Mouse (Mus musculus) embryonic facial prominence, embryonic 12.5 days (tissue): ENCODE data around the gene Bmpr2. TPM values are rescaled to one million over a fixed set of nuclear protein-coding genes. Genes with fewer than 3 reads are reported as not detected.

Experiments
- ATAC-seq: fragments of 200-750 bp; cut with Nextera tagmentation; 2 replicates; pipeline ENCODE4 v1.8.0; 2017; ENCODE audit not compliant: insufficient number of reproducible peaks, insufficient read depth, low FRiP score, low TSS enrichment
- H3K27ac ChIP-seq: fragments of 300-500 bp; sonication (generic); 2 replicates; pipeline ENCODE4 v1.5.1; 2016; ENCODE audit warnings: mild to moderate bottlenecking
- H3K27me3 ChIP-seq: fragments of 300-500 bp; sonication (generic); 2 replicates; pipeline ENCODE4 v1.6.1; 2016; ENCODE audit warnings: mild to moderate bottlenecking, moderate library complexity
- H3K36me3 ChIP-seq: fragments of 300-500 bp; sonication (generic); 2 replicates; pipeline ENCODE4 v1.6.1; 2016; ENCODE audit warnings: mild to moderate bottlenecking
- H3K4me1 ChIP-seq: fragments of 300-500 bp; sonication (generic); 2 replicates; pipeline ENCODE4 v1.6.1; 2016
- H3K4me2 ChIP-seq: fragments of 300-500 bp; sonication (generic); replicated peaks from 2 replicates; pipeline ENCODE4 v1.6.1; 2016; ENCODE audit warnings: mild to moderate bottlenecking, moderate library complexity
- H3K4me3 ChIP-seq: fragments of 300-500 bp; sonication (generic); 2 replicates; pipeline ENCODE4 v1.5.1; 2016; ENCODE audit warnings: mild to moderate bottlenecking
- H3K9ac ChIP-seq: fragments of 300-500 bp; sonication (generic); 2 replicates; pipeline ENCODE4 v1.6.1; 2016; ENCODE audit warnings: mild to moderate bottlenecking, moderate library complexity
- H3K9me3 ChIP-seq: fragments of 300-500 bp; sonication (generic); 2 replicates; pipeline ENCODE4 v1.6.1; 2016; ENCODE audit warnings: mild to moderate bottlenecking, moderate library complexity
- WGBS: fragments of 180-500 bp; shearing (Covaris S2); methylation state at CpG from one replicate; pipeline ENCODE4 v1.1.7; 2016; 5-methylcytosine and 5-hydroxymethylcytosine counted together
- polyA plus RNA-seq: library from polyadenylated mRNA; unstranded; fragments of >200 nt; fragmentation: Nextera tagmentation; extraction: Ambion mirVana; gene quantifications from 2 replicates; pipeline ENCODE4 v1.2.1, GENCODE M21; 2016

Gene Bmpr2
- polyA plus RNA-seq, 1 experiment from 2014 or later = 10.5 TPM

DNA sequence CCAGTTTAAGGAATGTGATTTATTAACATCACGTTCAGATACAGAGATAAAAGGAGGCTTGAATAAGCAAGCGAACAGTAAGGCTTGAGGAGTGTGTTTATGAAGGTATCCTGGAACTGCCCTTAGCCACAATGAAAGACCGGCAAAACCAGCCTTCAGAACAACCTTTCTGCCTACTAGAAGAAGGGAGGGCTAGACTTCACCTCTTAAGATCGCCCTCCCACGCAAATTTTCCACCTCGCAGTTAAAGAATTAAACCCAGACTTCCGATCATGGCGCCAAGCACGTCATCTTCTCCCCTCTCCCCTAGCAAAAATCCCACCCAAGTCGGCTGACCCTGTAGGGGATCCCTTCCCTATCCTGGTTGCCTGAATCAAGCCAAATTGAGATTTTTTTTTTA, 992 bp upstream of the Bmpr2 start:
- no peaks in the 10 kb centered on the region for H3K9me3 ChIP-seq
- peak overlapping the region; percentile 95 for H3K9ac ChIP-seq
- H3K36me3 ChIP-seq = no peaks in the 10 kb centered on the region
- H3K27me3 ChIP-seq = no peaks in the 10 kb centered on the region
- H3K4me3 ChIP-seq = peak overlapping the region; percentile 99
- WGBS = 1% methylated on average over 10 of the region's 10 CpGs
- H3K27ac ChIP-seq = peak overlapping the region; percentile 99
- peak overlapping the region; percentile 62 for H3K4me2 ChIP-seq
- peaks cover 7% of the 10 kb centered on the region; the same call in 1 of the 2 replicates for H3K4me1 ChIP-seq
- no peak for ATAC-seq

DNA sequence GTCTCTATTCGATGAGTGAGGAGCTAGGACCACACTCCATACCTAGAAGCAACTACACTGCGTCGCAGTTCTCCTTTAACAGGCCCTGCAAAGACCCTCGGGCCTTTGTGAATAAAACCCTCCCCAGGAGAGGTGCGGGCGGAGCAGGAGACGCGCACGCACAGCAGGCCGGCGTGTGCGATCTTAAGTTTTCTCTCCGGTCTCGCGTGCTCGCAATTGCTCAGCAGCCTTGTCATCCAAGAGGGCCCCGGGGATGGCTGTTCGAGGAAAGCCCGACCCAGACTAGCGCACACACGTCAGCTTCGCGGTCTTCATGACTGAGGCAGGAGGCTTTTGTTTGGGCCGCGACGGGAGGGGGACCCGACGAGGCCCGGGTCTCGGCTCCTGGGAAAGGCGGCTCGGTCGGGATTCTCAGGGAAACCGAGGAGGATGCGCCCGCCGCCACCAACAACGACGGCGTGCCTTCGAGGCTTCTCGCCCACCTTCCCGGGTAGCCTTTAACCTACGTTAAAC, 493 bp upstream of the Bmpr2 start:
- peak; percentile 48 for ATAC-seq
- H3K9me3 ChIP-seq = no peaks in the 10 kb centered on the region
- under 1% methylated on average over 44 of the region's 44 CpGs for WGBS
- H3K9ac ChIP-seq = peak overlapping the region; percentile 95
- peaks cover 7% of the 10 kb centered on the region; the same call in 1 of the 2 replicates for H3K4me1 ChIP-seq
- no peaks in the 10 kb centered on the region for H3K27me3 ChIP-seq
- peak overlapping the region; percentile 99 for H3K27ac ChIP-seq
- no peaks in the 10 kb centered on the region for H3K36me3 ChIP-seq
- peak overlapping the region; percentile 62 for H3K4me2 ChIP-seq
- peak overlapping the region; percentile 99 for H3K4me3 ChIP-seq

DNA sequence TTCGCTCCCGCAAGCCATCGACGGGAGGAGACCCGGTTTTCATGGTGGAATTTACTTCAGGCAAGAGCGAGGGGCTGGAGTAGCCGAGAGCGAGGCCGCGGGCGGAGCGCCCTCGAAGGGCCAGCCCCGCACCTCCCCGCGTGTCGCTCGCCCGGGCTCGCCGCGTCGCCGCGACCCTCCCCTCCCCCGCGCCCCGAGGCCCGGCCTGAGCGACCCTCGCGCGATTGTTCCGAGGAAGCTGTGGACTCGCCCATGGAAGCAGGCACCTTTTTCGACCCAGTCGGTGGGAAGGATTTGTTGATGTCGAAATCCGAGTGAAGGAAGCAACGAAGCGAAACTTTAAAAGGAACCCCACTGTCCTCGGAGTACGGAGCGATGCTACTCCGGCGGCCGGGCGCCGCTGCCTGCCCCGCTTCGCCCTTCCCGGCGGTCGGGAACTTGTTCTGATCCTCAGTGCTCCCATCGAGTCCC, 616 bp downstream of the Bmpr2 start:
- Histone ChIP-seq H3K4me1 (peaks cover 7% of the 10 kb centered on the region; the same call in 1 of the 2 replicates), H3K9me3 (no peaks in the 10 kb centered on the region), H3K4me2 (peak overlapping the region; percentile 62), H3K27ac (peak overlapping the region; percentile 99), H3K9ac (peak overlapping the region; percentile 95), H3K4me3 (peak overlapping the region; percentile 99), H3K27me3 (no peaks in the 10 kb centered on the region), H3K36me3 (0 out of 2 replicates have a peak, but pooled peaks cover 3% of the 10 kb centered on the region)
- under 1% methylated on average over 54 of the region's 55 CpGs for WGBS
- peak; percentile 61 for ATAC-seq

- Histone ChIP-seq H3K4me1 (peaks cover 7% of the 10 kb centered on the region; the same call in 1 of the 2 replicates), H3K4me2 (peak overlapping the region; percentile 62), H3K9me3 (no peaks in the 10 kb centered on the region), H3K4me3 (peak overlapping the region; percentile 99), H3K9ac (peak overlapping the region; percentile 95), H3K27ac (peak overlapping the region; percentile 99), H3K36me3 (0 out of 2 replicates have a peak, but pooled peaks cover 3% of the 10 kb centered on the region), H3K27me3 (no peaks in the 10 kb centered on the region)
- no peak for ATAC-seq
- 0% methylated on average over 27 of the region's 27 CpGs for WGBS
Observed at GRCm38 (mm10) chr1:59764407-59764971, 1.3 kb downstream of the Bmpr2 start.

DNA sequence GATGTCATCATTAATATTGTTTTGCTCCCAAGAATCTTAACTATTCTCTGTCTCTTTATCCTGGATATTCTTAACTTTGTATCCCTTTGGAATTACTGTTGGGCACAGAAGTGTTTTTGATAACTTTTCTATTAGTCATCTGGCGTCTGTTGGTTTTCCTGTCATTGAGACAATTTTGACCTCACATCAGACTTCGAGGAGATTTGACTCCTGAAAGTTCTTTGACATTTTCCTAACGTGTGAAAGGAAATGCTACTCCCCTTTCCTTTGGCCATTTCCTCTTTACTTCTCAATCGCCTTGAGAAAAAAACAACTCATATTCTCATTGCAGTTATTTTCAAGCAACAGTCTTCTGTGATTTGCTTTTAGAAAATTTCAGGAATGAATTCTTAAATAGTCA, 2.1 kb downstream of the Bmpr2 start:
- Histone ChIP-seq H3K27me3 (no peaks in the 10 kb centered on the region), H3K4me3 (peak overlapping the region; percentile 99), H3K9me3 (no peaks in the 10 kb centered on the region), H3K9ac (peak overlapping the region; percentile 37; the same call in 1 of the 2 replicates), H3K4me1 (peaks cover 10% of the 10 kb centered on the region; the same call in 1 of the 2 replicates), H3K36me3 (0 out of 2 replicates have a peak, but pooled peaks cover 3% of the 10 kb centered on the region), H3K4me2 (peak overlapping the region; percentile 62), H3K27ac (no peak overlapping the region)
- 2% methylated on average over 4 of the region's 4 CpGs for WGBS
- no peak for ATAC-seq

GRCm38 (mm10) chr1:59766626-59767025, 3.4 kb downstream of the Bmpr2 start:
- Histone ChIP-seq H3K4me1 (peaks cover 12% of the 10 kb centered on the region), H3K4me3 (peak overlapping the region; percentile 30), H3K27ac (no peak overlapping the region), H3K9me3 (no peaks in the 10 kb centered on the region), H3K36me3 (0 out of 2 replicates have a peak, but pooled peaks cover 3% of the 10 kb centered on the region), H3K9ac (peak overlapping the region; percentile 30; the same call in 1 of the 2 replicates), H3K4me2 (peak overlapping the region; percentile 49), H3K27me3 (no peaks in the 10 kb centered on the region)
- ATAC-seq = no peak

- H3K36me3 ChIP-seq = 0 out of 2 replicates have a peak, but pooled peaks cover 3% of the 10 kb centered on the region
- no peaks in the 10 kb centered on the region for H3K9me3 ChIP-seq
- H3K9ac ChIP-seq = no peak overlapping the region
- no peak overlapping the region for H3K4me3 ChIP-seq
- no peak overlapping the region for H3K4me2 ChIP-seq
- H3K4me1 ChIP-seq = peaks cover 14% of the 10 kb centered on the region
- H3K27ac ChIP-seq = no peak overlapping the region
- no peak for ATAC-seq
- 57% methylated on average over 3 of the region's 3 CpGs for WGBS
- no peaks in the 10 kb centered on the region for H3K27me3 ChIP-seq
Observed at GRCm38 (mm10) chr1:59771871-59772270, 8.7 kb downstream of the Bmpr2 start.

GRCm38 (mm10) chr1:59781080-59781479, 17.9 kb downstream of the Bmpr2 start:
- ATAC-seq = no peak
- Histone ChIP-seq H3K4me2 (no peak overlapping the region), H3K27me3 (no peaks in the 10 kb centered on the region), H3K36me3 (no peaks in the 10 kb centered on the region), H3K27ac (no peak overlapping the region), H3K4me3 (no peak overlapping the region), H3K9ac (no peak overlapping the region), H3K9me3 (no peaks in the 10 kb centered on the region), H3K4me1 (no peaks in the 10 kb centered on the region)
- 85% methylated on average over 1 of the region's 1 CpGs for WGBS

DNA sequence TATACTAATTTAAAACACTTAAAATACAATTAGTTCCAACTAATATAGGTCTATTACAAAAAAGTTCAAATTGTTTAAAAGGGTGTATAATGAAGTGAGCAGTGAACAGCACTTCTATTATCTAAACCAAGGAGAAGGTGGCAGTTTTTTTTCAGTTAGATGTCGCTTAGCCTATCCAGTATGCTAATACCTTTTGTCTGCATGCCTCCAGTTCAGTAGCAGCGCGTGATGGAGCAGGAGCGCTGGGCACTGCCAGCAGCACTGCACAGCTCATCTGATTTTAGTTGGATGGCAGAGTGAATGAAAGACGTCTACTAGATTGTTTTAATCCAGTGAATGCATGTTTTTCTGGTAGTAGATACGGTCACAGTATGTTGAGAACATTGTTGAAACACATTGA, 25.8 kb downstream of the Bmpr2 start:
- Histone ChIP-seq H3K9ac (no peak overlapping the region), H3K27ac (no peak overlapping the region)

GRCm38 (mm10) chr1:59789741-59790140, 26.5 kb downstream of the Bmpr2 start:
- Histone ChIP-seq H3K27me3 (no peaks in the 10 kb centered on the region), H3K4me2 (no peak overlapping the region), H3K4me1 (no peaks in the 10 kb centered on the region), H3K9ac (no peak overlapping the region), H3K36me3 (no peaks in the 10 kb centered on the region), H3K9me3 (no peaks in the 10 kb centered on the region), H3K27ac (no peak overlapping the region), H3K4me3 (no peak overlapping the region)
- WGBS = 85% methylated on average over 5 of the region's 5 CpGs
- ATAC-seq = no peak

More for the DNA sequence above, 25.8 kb downstream of the Bmpr2 start:
- Histone ChIP-seq H3K36me3 (no peaks in the 10 kb centered on the region), H3K4me3 (no peak overlapping the region), H3K27me3 (no peaks in the 10 kb centered on the region), H3K4me1 (no peaks in the 10 kb centered on the region), H3K4me2 (no peak overlapping the region), H3K9me3 (no peaks in the 10 kb centered on the region)
- WGBS = 76% methylated on average over 6 of the region's 6 CpGs
- no peak for ATAC-seq

DNA sequence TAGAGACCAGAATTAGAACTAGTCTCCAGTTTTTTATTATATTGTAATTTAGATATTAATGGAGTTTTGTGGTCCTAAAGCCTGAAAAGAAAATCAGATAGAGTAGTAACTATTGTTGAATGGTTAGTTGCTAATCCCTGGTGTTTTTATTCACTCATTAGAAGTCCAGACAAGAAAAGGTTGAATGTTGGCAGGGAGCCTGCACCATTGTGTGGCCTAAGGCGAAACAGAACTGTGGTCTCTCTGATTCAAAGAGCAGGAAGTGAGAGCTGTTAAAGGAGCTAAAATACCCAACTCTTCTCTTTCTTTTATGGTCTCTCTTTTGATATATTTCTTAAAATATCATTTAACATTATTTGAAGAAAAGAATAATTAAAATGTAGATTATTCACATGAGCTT, 32.1 kb downstream of the Bmpr2 start:
- 39% methylated on average over 1 of the region's 1 CpGs for WGBS
- no peaks in the 10 kb centered on the region for H3K36me3 ChIP-seq
- no peak overlapping the region for H3K4me2 ChIP-seq
- H3K4me1 ChIP-seq = no peaks in the 10 kb centered on the region
- H3K4me3 ChIP-seq = no peak overlapping the region
- H3K27ac ChIP-seq = no peak overlapping the region
- no peaks in the 10 kb centered on the region for H3K27me3 ChIP-seq
- no peak for ATAC-seq
- H3K9me3 ChIP-seq = no peaks in the 10 kb centered on the region
- H3K9ac ChIP-seq = no peak overlapping the region

GRCm38 (mm10) chr1:59797865-59798264, 34.7 kb downstream of the Bmpr2 start:
- no peaks in the 10 kb centered on the region for H3K4me1 ChIP-seq
- WGBS = 82% methylated on average over 2 of the region's 2 CpGs
- H3K9me3 ChIP-seq = no peaks in the 10 kb centered on the region
- H3K36me3 ChIP-seq = no peaks in the 10 kb centered on the region
- no peak overlapping the region for H3K4me3 ChIP-seq
- no peak overlapping the region for H3K9ac ChIP-seq
- H3K4me2 ChIP-seq = no peak overlapping the region
- ATAC-seq = no peak
- no peak overlapping the region; the same call in 1 of the 2 replicates for H3K27ac ChIP-seq
- no peaks in the 10 kb centered on the region for H3K27me3 ChIP-seq
